Mouse (Mus musculus) heart, embryonic 16.5 days (tissue): ENCODE measurements around the gene Plekha5. TPM values are rescaled to one million over a fixed set of nuclear protein-coding genes. Genes with fewer than 3 reads are reported as not detected.

Source experiments
- ATAC-seq: fragments of 200-750 bp; cut with Nextera tagmentation; replicated peaks from 2 replicates; pipeline ENCODE4 v1.8.0; 2017; ENCODE audit warnings: moderate number of reproducible peaks; ENCODE audit not compliant: insufficient read depth, low FRiP score; ENCODE audit errors: extremely low read depth
- H3K27ac ChIP-seq: fragments of 300-500 bp; sonication (generic); 2 replicates; pipeline ENCODE4 v1.5.1; 2014; ENCODE audit warnings: mild to moderate bottlenecking, low read length, control low read depth, moderate library complexity
- H3K27me3 ChIP-seq: fragments of 300-500 bp; sonication (generic); 2 replicates; pipeline ENCODE4 v1.6.1; 2014; ENCODE audit warnings: low read length, mixed read lengths; ENCODE audit not compliant: control insufficient read depth, insufficient read depth
- H3K36me3 ChIP-seq: fragments of 300-500 bp; sonication (generic); 2 replicates; pipeline ENCODE4 v1.6.1; 2014; ENCODE audit not compliant: control insufficient read depth, insufficient read depth
- H3K4me1 ChIP-seq: fragments of 300-500 bp; sonication (generic); 2 replicates; pipeline ENCODE4 v1.6.1; 2014; ENCODE audit warnings: low read length, mixed read lengths; ENCODE audit not compliant: control insufficient read depth, insufficient read depth
- H3K4me2 ChIP-seq: fragments of 300-500 bp; sonication (generic); 2 replicates; pipeline ENCODE4 v1.6.1; 2014; ENCODE audit warnings: low read depth, mild to moderate bottlenecking, control low read depth, low read length
- H3K4me3 ChIP-seq: fragments of 300-500 bp; sonication (generic); 2 replicates; pipeline ENCODE4 v1.5.1; 2014; ENCODE audit warnings: mild to moderate bottlenecking, control low read depth, low read length
- H3K9ac ChIP-seq: fragments of 300-500 bp; sonication (generic); 2 replicates; pipeline ENCODE4 v1.6.1; 2014; ENCODE audit warnings: low read length, control low read depth
- H3K9me3 ChIP-seq: fragments of 300-500 bp; sonication (generic); replicated peaks from 2 replicates; pipeline ENCODE4 v1.6.1; 2016; ENCODE audit warnings: low read length; ENCODE audit not compliant: control insufficient read depth
- WGBS: fragments of 180-500 bp; shearing (Covaris S2); extraction: QIAGEN DNeasy Blood & Tissue Kit; methylation state at CpG from one replicate; pipeline ENCODE4 v1.1.7; 2014; 5-methylcytosine and 5-hydroxymethylcytosine counted together
- polyA plus RNA-seq: library from polyadenylated mRNA; unstranded; fragments of >200 nt; fragmentation: Nextera tagmentation; extraction: Ambion mirVana; gene quantifications from 2 replicates; pipeline ENCODE4 v1.2.1, GENCODE M21; 2015

Gene Plekha5
- polyA plus RNA-seq, 1 experiment from 2014 or later = 27.8 TPM

DNA sequence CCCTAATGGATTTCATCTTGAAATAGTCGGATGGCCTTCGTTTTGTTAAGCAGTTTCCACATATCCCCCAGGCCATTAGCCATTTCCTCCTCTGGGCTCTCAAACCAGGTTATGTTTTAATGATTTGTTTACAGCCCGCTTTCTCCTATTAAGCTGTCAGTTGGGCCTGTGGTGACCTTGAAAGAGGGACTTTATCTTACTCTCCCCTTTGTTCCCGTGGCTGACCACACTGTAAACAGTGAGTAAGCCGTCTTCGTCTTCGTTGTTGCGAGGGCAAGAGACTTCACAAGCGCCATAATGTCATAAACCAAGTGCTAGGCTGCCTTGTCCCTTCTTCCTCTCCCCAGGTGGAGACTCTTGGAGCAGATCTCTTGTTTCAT lies 85.3 kb downstream of the Plekha5 start:
- no peaks in the 10 kb centered on the region for H3K9me3 ChIP-seq
- H3K4me2 ChIP-seq = no peak overlapping the region
- H3K4me3 ChIP-seq = no peak overlapping the region
- H3K4me1 ChIP-seq = peaks cover 10% of the 10 kb centered on the region
- no peak overlapping the region for H3K9ac ChIP-seq
- no peaks in the 10 kb centered on the region for H3K27me3 ChIP-seq
- no peak for ATAC-seq
- 48% methylated on average over 9 of the region's 9 CpGs for WGBS
- H3K36me3 ChIP-seq = no peaks in the 10 kb centered on the region
- H3K27ac ChIP-seq = 0 out of 2 replicates have a peak overlapping the region, but pooled peaks have one; percentile 10

GRCm38 (mm10) chr6:140512016-140512415 lies 88.2 kb downstream of the Plekha5 start:
- Histone ChIP-seq H3K9me3 (no peaks in the 10 kb centered on the region), H3K4me2 (no peak overlapping the region), H3K4me1 (peaks cover 20% of the 10 kb centered on the region), H3K9ac (no peak overlapping the region), H3K27me3 (no peaks in the 10 kb centered on the region), H3K4me3 (no peak overlapping the region), H3K27ac (no peak overlapping the region), H3K36me3 (no peaks in the 10 kb centered on the region)
- 71% methylated on average over 1 of the region's 1 CpGs for WGBS
- ATAC-seq = no peak

GRCm38 (mm10) chr6:140512427-140512826 lies 88.6 kb downstream of the Plekha5 start:
- H3K9ac ChIP-seq = no peak overlapping the region
- no peak overlapping the region for H3K4me2 ChIP-seq
- H3K27me3 ChIP-seq = no peaks in the 10 kb centered on the region
- no peak overlapping the region for H3K27ac ChIP-seq
- ATAC-seq = no peak
- peaks cover 20% of the 10 kb centered on the region for H3K4me1 ChIP-seq
- WGBS = 56% methylated on average over 8 of the region's 8 CpGs
- H3K4me3 ChIP-seq = no peak overlapping the region
- no peaks in the 10 kb centered on the region for H3K36me3 ChIP-seq
- H3K9me3 ChIP-seq = no peaks in the 10 kb centered on the region

GRCm38 (mm10) chr6:140514205-140515110 lies 90.6 kb downstream of the Plekha5 start:
- Histone ChIP-seq H3K4me3 (peak overlapping the region; percentile 43), H3K27ac (peak overlapping the region; percentile 86)
- ATAC-seq = peak; percentile 71; the same call in 1 of the 2 replicates

DNA sequence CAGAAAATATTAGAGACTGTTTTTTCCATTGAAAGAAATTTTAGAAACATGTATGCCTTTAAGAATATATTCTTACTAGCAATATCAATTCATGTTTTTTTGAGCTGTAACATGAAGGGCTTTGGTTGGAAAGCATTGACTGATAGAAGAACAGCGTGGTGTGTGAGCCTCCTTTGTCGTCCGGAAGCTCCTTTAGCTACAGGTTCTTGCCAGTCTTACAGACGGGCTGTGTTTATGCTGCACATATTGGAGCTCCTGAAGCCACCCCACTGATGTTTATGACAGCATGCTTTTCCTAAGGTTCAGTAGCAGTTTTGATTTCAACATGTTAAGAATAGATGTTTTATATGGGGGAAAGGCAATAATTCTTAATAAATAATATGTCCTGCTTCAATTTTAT lies 91.7 kb downstream of the Plekha5 start:
- peak overlapping the region; percentile 40 for H3K4me3 ChIP-seq
- H3K27ac ChIP-seq = peak overlapping the region; percentile 55; the same call in 1 of the 2 replicates
- no peaks in the 10 kb centered on the region for H3K9me3 ChIP-seq
- H3K4me2 ChIP-seq = peak overlapping the region; percentile 55
- H3K36me3 ChIP-seq = no peaks in the 10 kb centered on the region
- peak overlapping the region; percentile 62 for H3K9ac ChIP-seq
- WGBS = 45% methylated on average over 4 of the region's 4 CpGs
- peaks cover 30% of the 10 kb centered on the region for H3K4me1 ChIP-seq
- no peak for ATAC-seq
- no peaks in the 10 kb centered on the region for H3K27me3 ChIP-seq

More at GRCm38 (mm10) chr6:140514205-140515110, 90.6 kb downstream of the Plekha5 start:
- WGBS = 14% methylated on average over 8 of the region's 8 CpGs
- no peaks in the 10 kb centered on the region for H3K36me3 ChIP-seq
- H3K27me3 ChIP-seq = no peaks in the 10 kb centered on the region
- peak overlapping the region; percentile 62 for H3K4me2 ChIP-seq
- no peaks in the 10 kb centered on the region for H3K9me3 ChIP-seq
- H3K9ac ChIP-seq = peak overlapping the region; percentile 72
- peaks cover 22% of the 10 kb centered on the region for H3K4me1 ChIP-seq

DNA sequence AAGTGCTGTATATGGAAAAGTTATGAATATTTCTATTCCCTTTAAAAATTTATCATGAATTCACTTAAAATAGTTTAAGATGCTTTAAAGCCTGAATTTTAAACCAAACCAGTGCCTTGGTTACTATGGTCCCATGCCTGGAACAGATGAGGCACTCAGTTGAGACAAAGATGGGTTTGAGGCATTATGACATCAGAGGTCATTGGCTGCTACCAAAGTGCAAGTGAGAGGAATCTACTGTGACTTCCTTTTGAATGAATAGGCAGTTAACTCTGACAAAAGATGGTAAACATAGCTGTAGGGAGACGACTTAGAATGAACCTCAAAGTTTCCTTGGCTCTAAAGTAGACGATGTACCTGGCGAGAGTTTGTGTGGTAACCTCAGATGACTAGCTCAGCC lies 92.3 kb downstream of the Plekha5 start:
- Histone ChIP-seq H3K4me1 (peaks cover 35% of the 10 kb centered on the region), H3K9ac (no peak overlapping the region; the same call in 1 of the 2 replicates), H3K9me3 (no peaks in the 10 kb centered on the region), H3K4me2 (no peak overlapping the region), H3K4me3 (no peak overlapping the region), H3K36me3 (no peaks in the 10 kb centered on the region), H3K27me3 (no peaks in the 10 kb centered on the region), H3K27ac (peak overlapping the region; percentile 31; the same call in 1 of the 2 replicates)
- WGBS = 80% methylated on average over 3 of the region's 3 CpGs
- ATAC-seq = no peak

DNA sequence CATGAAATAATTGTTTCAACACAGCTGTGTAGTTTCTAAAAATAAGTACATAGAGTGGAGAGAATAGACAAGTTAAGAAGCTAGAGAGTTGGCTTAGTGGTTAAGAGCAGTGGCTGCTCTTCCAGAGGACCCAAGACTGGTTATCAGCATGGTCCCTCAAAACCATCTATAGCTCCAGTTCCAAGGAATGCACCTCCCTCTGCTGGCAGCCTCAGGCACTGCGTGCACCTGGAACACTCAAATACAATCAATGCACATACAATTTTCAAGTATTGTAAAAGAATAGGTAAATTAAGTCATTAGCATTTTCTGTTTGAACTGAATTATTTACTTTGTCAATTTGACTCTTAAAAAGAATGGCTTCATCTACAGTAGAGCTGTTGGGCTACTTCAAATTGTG lies 93.3 kb downstream of the Plekha5 start:
- Histone ChIP-seq H3K4me1 (peaks cover 33% of the 10 kb centered on the region), H3K4me3 (no peak overlapping the region), H3K4me2 (no peak overlapping the region), H3K9ac (no peak overlapping the region), H3K36me3 (no peaks in the 10 kb centered on the region), H3K27me3 (no peaks in the 10 kb centered on the region), H3K27ac (no peak overlapping the region), H3K9me3 (no peaks in the 10 kb centered on the region)
- 89% methylated on average over 1 of the region's 1 CpGs for WGBS
- no peak for ATAC-seq

DNA sequence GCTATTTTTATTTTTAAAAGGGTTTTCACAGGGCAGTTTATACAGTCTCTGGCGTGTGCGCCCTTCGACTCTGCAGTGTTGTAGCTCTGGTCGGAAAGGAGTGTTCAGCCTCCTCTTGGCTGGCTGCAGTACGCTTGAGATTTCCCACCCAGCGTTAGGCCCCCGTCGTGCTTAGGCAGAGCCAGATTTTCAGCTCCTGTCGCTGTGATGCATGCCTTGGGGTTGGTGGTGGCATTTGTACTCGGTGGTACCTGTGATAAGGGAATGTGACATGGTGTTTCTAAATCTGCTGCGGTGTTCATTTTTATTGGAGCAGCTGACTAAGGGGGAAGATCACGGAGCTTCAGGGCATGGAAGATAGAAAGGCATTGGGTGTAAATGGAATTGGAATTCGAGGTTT lies 95.2 kb downstream of the Plekha5 start:
- Histone ChIP-seq H3K27ac (peak overlapping the region; percentile 82), H3K36me3 (no peaks in the 10 kb centered on the region), H3K9ac (peak overlapping the region; percentile 11; the same call in 1 of the 2 replicates), H3K9me3 (no peaks in the 10 kb centered on the region), H3K4me3 (no peak overlapping the region; the same call in 1 of the 2 replicates), H3K4me2 (peak overlapping the region; percentile 39), H3K27me3 (no peaks in the 10 kb centered on the region), H3K4me1 (peaks cover 40% of the 10 kb centered on the region)
- peak; percentile 49 for ATAC-seq
- WGBS = 38% methylated on average over 13 of the region's 13 CpGs

GRCm38 (mm10) chr6:140519488-140520159 lies 95.8 kb downstream of the Plekha5 start:
- peak; percentile 9; the same call in 1 of the 2 replicates for ATAC-seq
- Histone ChIP-seq H3K4me2 (peak overlapping the region; percentile 39), H3K27me3 (no peaks in the 10 kb centered on the region), H3K4me1 (peaks cover 37% of the 10 kb centered on the region), H3K4me3 (no peak overlapping the region), H3K9me3 (no peaks in the 10 kb centered on the region), H3K27ac (peak overlapping the region; percentile 82), H3K9ac (no peak overlapping the region; the same call in 1 of the 2 replicates), H3K36me3 (no peaks in the 10 kb centered on the region)
- WGBS = 53% methylated on average over 10 of the region's 10 CpGs
